Mouse (Mus musculus): ENCODE results near the gene Gm14180. TPM values are rescaled to one million over a fixed set of nuclear protein-coding genes. Genes with fewer than 3 reads are reported as not detected.

Gene Gm14180
- polyA plus RNA-seq (2012; rRNA removed): not detected in 2 replicates

GRCm38 (mm10) chr11:99734190-99734589, at the start of gene Gm14180:
Gene Gm14180 (minus strand): TSS chr11:99734290.

GRCm38 (mm10) chr11:99780604-99781003, 46.5 kb upstream of the Gm14180 start, which contains the start of gene Krtap4-8:
Gene Krtap4-8 (minus strand): TSS chr11:99780704.

GRCm38 (mm10) chr11:99772813-99773212, 38.7 kb upstream of the Gm14180 start, which contains the start of gene Gm11595:
Gene Gm11595 (minus strand): TSS chr11:99772913.

GRCm38 (mm10) chr11:99690463-99690862, 43.6 kb downstream of the Gm14180 start, which contains the start of gene Gm14190:
Gene Gm14190 (minus strand): TSS chr11:99690740.

Other genes starting within 250 kb of the Gm14180 start
- 108 and 113 TPM in 2 replicates for gene Krt23, start 241.2 kb downstream of the Gm14180 start, polyA plus RNA-seq (2012; rRNA removed)
- not detected in 2 replicates for gene Krt39, start 213.0 kb downstream of the Gm14180 start, polyA plus RNA-seq (2012; rRNA removed)
- not detected in 2 replicates for gene Krt40, start 191.1 kb downstream of the Gm14180 start, polyA plus RNA-seq (2012; rRNA removed)
- gene Krtap3-3, start 183.4 kb downstream of the Gm14180 start, polyA plus RNA-seq (2012; rRNA removed): 0.44 TPM in 1 of 2 replicates, not detected in the other
- 0.81 and 3.3 TPM in 2 replicates for gene Krtap3-2, start 177.4 kb downstream of the Gm14180 start, polyA plus RNA-seq (2012; rRNA removed)
- gene Gm11939, start 174.8 kb downstream of the Gm14180 start, polyA plus RNA-seq (2012; rRNA removed): not detected in 2 replicates
- not detected in 2 replicates for gene Krtap3-1, start 167.7 kb downstream of the Gm14180 start, polyA plus RNA-seq (2012; rRNA removed)
- gene Krtap1-5, start 153.3 kb downstream of the Gm14180 start, polyA plus RNA-seq (2012; rRNA removed): not detected in 2 replicates
- 0.21 TPM in 1 of 2 replicates, not detected in the other for gene Krtap1-4, start 150.6 kb downstream of the Gm14180 start, polyA plus RNA-seq (2012; rRNA removed)
- gene Krtap1-3, start 143.0 kb downstream of the Gm14180 start, polyA plus RNA-seq (2012; rRNA removed): not detected in 2 replicates
- gene Krtap9-3, start 136.2 kb downstream of the Gm14180 start, polyA plus RNA-seq (2012; rRNA removed): not detected in 2 replicates
- not detected in 2 replicates for gene Gm11938, start 131.0 kb downstream of the Gm14180 start, polyA plus RNA-seq (2012; rRNA removed)
- not detected in 2 replicates for gene Gm11937, start 124.1 kb downstream of the Gm14180 start, polyA plus RNA-seq (2012; rRNA removed)
- gene Krtap2-4, start 119.4 kb downstream of the Gm14180 start, polyA plus RNA-seq (2012; rRNA removed): not detected in 2 replicates
- not detected in 2 replicates for gene Gm11562, start 113.9 kb downstream of the Gm14180 start, polyA plus RNA-seq (2012; rRNA removed)
- gene Krtap4-1, start 106.1 kb downstream of the Gm14180 start, polyA plus RNA-seq (2012; rRNA removed): not detected in 2 replicates
- not detected in 2 replicates for gene Krtap4-2, start 99.2 kb downstream of the Gm14180 start, polyA plus RNA-seq (2012; rRNA removed)
- not detected in 2 replicates for gene Krtap4-7, start 90.2 kb downstream of the Gm14180 start, polyA plus RNA-seq (2012; rRNA removed)
- not detected in 2 replicates for gene Gm11555, start 84.1 kb downstream of the Gm14180 start, polyA plus RNA-seq (2012; rRNA removed)
- gene Gm11563, start 75.3 kb downstream of the Gm14180 start, polyA plus RNA-seq (2012; rRNA removed): not detected in 2 replicates
- gene Krtap4-6, start 68.3 kb downstream of the Gm14180 start, polyA plus RNA-seq (2012; rRNA removed): not detected in 2 replicates
- gene Gm14190, start 43.5 kb downstream of the Gm14180 start, polyA plus RNA-seq (2012; rRNA removed): not detected in 2 replicates
- not detected in 2 replicates for gene Gm11595, start 38.6 kb upstream of the Gm14180 start, polyA plus RNA-seq (2012; rRNA removed)
- not detected in 2 replicates for gene Krtap4-8, start 46.4 kb upstream of the Gm14180 start, polyA plus RNA-seq (2012; rRNA removed)
- gene Krtap4-9, start 50.9 kb upstream of the Gm14180 start, polyA plus RNA-seq (2012; rRNA removed): not detected in 2 replicates
- not detected in 2 replicates for gene Gm11596, start 59.2 kb upstream of the Gm14180 start, polyA plus RNA-seq (2012; rRNA removed)
- gene Gm11569, start 64.6 kb upstream of the Gm14180 start, polyA plus RNA-seq (2012; rRNA removed): not detected in 2 replicates
- gene Gm11554, start 70.2 kb upstream of the Gm14180 start, polyA plus RNA-seq (2012; rRNA removed): 0.25 TPM in 1 of 2 replicates, not detected in the other
- 0.36 TPM in 1 of 2 replicates, not detected in the other for gene Krtap4-13, start 75.6 kb upstream of the Gm14180 start, polyA plus RNA-seq (2012; rRNA removed)
- gene Gm11564, start 81.4 kb upstream of the Gm14180 start, polyA plus RNA-seq (2012; rRNA removed): not detected in 2 replicates
- gene 2300003K06Rik, start 103.8 kb upstream of the Gm14180 start, polyA plus RNA-seq (2012; rRNA removed): not detected in 2 replicates
- gene Krtap4-16, start 117.3 kb upstream of the Gm14180 start, polyA plus RNA-seq (2012; rRNA removed): not detected in 2 replicates
- gene Gm11568, start 123.6 kb upstream of the Gm14180 start, polyA plus RNA-seq (2012; rRNA removed): not detected in 2 replicates
- not detected in 2 replicates for gene Gm11559, start 130.2 kb upstream of the Gm14180 start, polyA plus RNA-seq (2012; rRNA removed)
- not detected in 2 replicates for gene Krtap9-1, start 139.1 kb upstream of the Gm14180 start, polyA plus RNA-seq (2012; rRNA removed)
- gene Gm11567, start 144.9 kb upstream of the Gm14180 start, polyA plus RNA-seq (2012; rRNA removed): not detected in 2 replicates
- not detected in 2 replicates for gene Krtap31-1, start 173.6 kb upstream of the Gm14180 start, polyA plus RNA-seq (2012; rRNA removed)
- not detected in 2 replicates for gene Gm11565, start 180.5 kb upstream of the Gm14180 start, polyA plus RNA-seq (2012; rRNA removed)
- not detected in 2 replicates for gene Krtap31-2, start 202.0 kb upstream of the Gm14180 start, polyA plus RNA-seq (2012; rRNA removed)
- not detected in 2 replicates for gene Krtap9-5, start 214.2 kb upstream of the Gm14180 start, polyA plus RNA-seq (2012; rRNA removed)
- not detected in 2 replicates for gene Krtap29-1, start 244.8 kb upstream of the Gm14180 start, polyA plus RNA-seq (2012; rRNA removed)